11 mouse cellular contexts compared by ENCODE assay signal in the genomic region with DNA sequence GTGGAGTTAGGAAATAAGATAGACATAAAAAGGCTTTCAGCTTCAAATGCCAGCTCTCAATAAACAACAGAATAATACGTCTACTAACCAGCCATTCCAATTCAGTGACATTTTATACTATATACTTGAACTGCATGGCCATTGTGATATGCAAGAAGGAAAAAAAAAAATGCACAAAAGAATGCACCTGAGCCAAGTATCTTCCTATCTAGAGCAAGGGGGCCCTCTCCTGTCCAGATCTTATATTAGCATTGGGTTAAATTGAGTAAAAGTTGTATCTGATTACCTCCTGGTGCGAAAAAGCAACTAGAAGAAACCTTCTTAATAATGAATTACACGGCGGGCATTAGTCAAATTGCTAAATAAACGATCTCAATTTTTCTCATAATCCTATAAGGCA. TPM values are rescaled to one million over a fixed set of nuclear protein-coding genes. Genes with fewer than 3 reads are reported as not detected.
DNase-seq lines count a peak whose midpoint lies in the region; TF ChIP-seq lines count a peak whose summit lies in the region.
"Had no signal": no experiment of that assay in that cellular context is flagged by ENCODE, and none has a peak within 500 bp of the region (broad histone marks: within the 10 kb centered on the region; RNA-seq: fewer than 3 reads in every experiment).

No protein-coding gene starts in this region.

- peak; percentile 12 for DNase-seq in embryo, embryonic 10 days (ENCODE audit: low spot score)
- no peak for DNase-seq in embryo, embryonic 9.5 days (ENCODE audit: extremely low spot score)
- no peak for DNase-seq in layer of hippocampus, adult 2 months (ENCODE audit: low spot score in 2 of 2)
- no peak for DNase-seq in layer of hippocampus, adult 9-10 months (ENCODE audit: low spot score)
- peak; percentile 46 for DNase-seq in A20 (ENCODE audit: low read depth, low spot score)
- DNase-seq in brain, adult 2 months (ENCODE audit: low read depth, low spot score): peak; percentile 60
- DNase-seq in urinary bladder, postnatal 4 days (ENCODE audit: low spot score in 2 of 2): no peak
- no peak for DNase-seq in cerebellum, adult 11-12 months
- DNase-seq: kidney, adult 8-10 months; layer of hippocampus, postnatal 36 days had no signal

- H3K27ac ChIP-seq in layer of hippocampus, adult 2 months: no peak overlapping the region
- H3K27ac ChIP-seq: liver, embryonic 15.5 days had no signal

- peak; percentile 75 for TF ChIP-seq CTCF in layer of hippocampus, adult 2 months (conservative IDR thresholded peaks at IDR 0.05)

- no peak overlapping the region for H3K4me3 ChIP-seq in layer of hippocampus, adult 2 months
- H3K4me3 ChIP-seq: liver, embryonic 15.5 days had no signal

RNA-seq across cellular contexts. Expression of gene Fra10ac1, which starts 25.2 kb away (rescaled TPM):
- 10 to 100 TPM; 17.8 to 22.4 TPM for total RNA-seq in layer of hippocampus, adult 2 months (2021)

Comparison
In these comparisons a context has a peak if more than half of its experiments do, and no peak if none do; other contexts are left out.
1. DNase-seq: peak in embryo, embryonic 10 days (single experiment), A20 (single experiment) and brain, adult 2 months (single experiment); none in embryo, embryonic 9.5 days (single experiment), layer of hippocampus, adult 2 months (0 of 2), layer of hippocampus, adult 9-10 months (single experiment), urinary bladder, postnatal 4 days (0 of 2) and cerebellum, adult 11-12 months (single experiment).